Mouse (Mus musculus): ENCODE data around the gene Olfr120. TPM values are rescaled to one million over a fixed set of nuclear protein-coding genes. Genes with fewer than 3 reads are reported as not detected.

Olfr120 gene
- total RNA-seq (2023) = not detected

DNA sequence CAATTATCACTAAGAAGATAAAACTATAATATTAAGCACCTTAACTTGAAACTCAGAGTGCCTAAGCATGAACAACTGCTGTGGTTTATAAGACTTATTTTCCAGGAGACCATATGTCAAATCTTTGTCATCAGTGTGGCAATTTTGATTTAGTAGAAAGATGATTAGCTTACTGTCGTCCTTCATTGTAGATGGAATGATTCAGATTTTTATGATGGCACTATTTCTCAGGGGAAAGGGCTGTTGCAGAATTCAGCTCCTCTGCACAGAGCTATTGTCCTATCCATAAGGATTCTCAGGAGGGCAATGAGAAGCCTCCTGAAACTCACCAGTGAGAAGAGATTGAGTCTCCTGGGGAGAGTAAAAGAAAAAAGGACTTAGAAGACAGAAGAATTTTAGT, at the start of gene Olfr120:
Gene Olfr120 (plus strand): TSS at position 301 of the 400 bp plus-strand sequence.

DNA sequence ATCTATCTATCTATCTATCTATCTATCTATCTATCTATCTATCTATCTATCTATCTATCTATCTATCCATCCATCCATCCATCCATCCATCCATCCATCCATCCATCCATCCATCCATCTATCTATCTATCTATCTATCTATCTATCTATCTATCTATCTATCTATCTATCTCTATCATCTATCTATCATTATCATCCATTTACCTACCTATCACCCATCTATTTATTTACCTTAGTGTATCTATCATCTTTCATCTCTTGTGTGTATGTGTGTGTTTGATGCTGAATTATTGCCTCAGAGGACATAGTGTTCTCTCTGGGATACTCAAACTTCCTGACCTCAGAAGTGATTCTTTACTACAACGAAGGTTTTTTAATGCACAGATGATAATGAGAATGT, 25.3 kb upstream of the Olfr120 start, which contains the start of gene Olfr119:
Gene Olfr119 (plus strand): TSS at position 301 of the 400 bp plus-strand sequence.

DNA sequence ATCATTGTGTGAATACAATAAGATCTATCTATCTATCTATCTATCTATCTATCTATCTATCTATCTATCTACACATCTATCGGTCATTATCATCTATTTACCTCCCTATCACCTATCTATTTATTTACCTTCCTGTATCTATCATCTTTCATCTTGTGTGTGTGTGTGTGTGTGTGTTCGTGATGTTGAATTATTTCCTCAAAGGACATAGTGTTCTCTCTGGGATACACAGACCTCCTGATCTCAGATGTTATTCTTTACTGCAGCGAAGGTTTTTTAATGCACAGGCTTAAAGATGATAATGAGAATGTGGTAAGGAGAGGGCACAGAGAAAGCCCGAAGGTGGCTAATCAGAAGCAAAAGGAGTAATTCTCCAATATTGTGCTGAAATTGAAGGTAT, 46.7 kb downstream of the Olfr120 start, which contains the start of gene Olfr122:
Gene Olfr122 (plus strand): TSS at position 301 of the 400 bp plus-strand sequence.

Other genes starting within 250 kb of the Olfr120 start
- not detected for gene H2-M2, start 238.3 kb upstream of the Olfr120 start, total RNA-seq (2023)
- not detected for gene Olfr110, start 229.3 kb upstream of the Olfr120 start, total RNA-seq (2023)
- not detected for gene Olfr111, start 213.8 kb upstream of the Olfr120 start, total RNA-seq (2023)
- gene Olfr112, start 152.4 kb upstream of the Olfr120 start, total RNA-seq (2023) = not detected
- not detected for gene Olfr113, start 144.1 kb upstream of the Olfr120 start, total RNA-seq (2023)
- not detected for gene Olfr114, start 129.1 kb upstream of the Olfr120 start, total RNA-seq (2023)
- not detected for gene Olfr115, start 94.7 kb upstream of the Olfr120 start, total RNA-seq (2023)
- gene Olfr116, start 94.6 kb upstream of the Olfr120 start, total RNA-seq (2023) = not detected
- not detected for gene Olfr117, start 58.0 kb upstream of the Olfr120 start, total RNA-seq (2023)
- not detected for gene Olfr118, start 54.8 kb upstream of the Olfr120 start, total RNA-seq (2023)
- not detected for gene Olfr119, start 25.2 kb upstream of the Olfr120 start, total RNA-seq (2023)
- not detected for gene Olfr121, start 27.0 kb downstream of the Olfr120 start, total RNA-seq (2023)
- not detected for gene Olfr122, start 46.8 kb downstream of the Olfr120 start, total RNA-seq (2023)
- not detected for gene Olfr123, start 71.7 kb downstream of the Olfr120 start, total RNA-seq (2023)
- gene Olfr124, start 78.1 kb downstream of the Olfr120 start, total RNA-seq (2023) = not detected
- not detected for gene Olfr125, start 111.1 kb downstream of the Olfr120 start, total RNA-seq (2023)
- gene Olfr126, start 125.7 kb downstream of the Olfr120 start, total RNA-seq (2023) = not detected
- not detected for gene Olfr127, start 178.6 kb downstream of the Olfr120 start, total RNA-seq (2023)
- not detected for gene Olfr128, start 198.7 kb downstream of the Olfr120 start, total RNA-seq (2023)
- gene Olfr761, start 231.3 kb downstream of the Olfr120 start, total RNA-seq (2023) = not detected